Mouse (Mus musculus) layer of hippocampus, adult 8-10 months (tissue): ENCODE results near the gene Gm13769. TPM values are rescaled to one million over a fixed set of nuclear protein-coding genes. Genes with fewer than 3 reads are reported as not detected.
"Not testable (repeated sequence)": the region's sequence is repeated elsewhere in the genome, so short reads cannot be mapped to it uniquely, and the experiment has no call there.

Experiments used
- DNase-seq, 2 experiments: peaks; one replicate each; pipeline ENCODE4 v3.0.0; 2022; ENCODE audit warnings: low spot score in 2 of 2
- total RNA-seq, 4 experiments: library from RNA; stranded (reverse); gene quantifications; 2 replicates each; pipeline ENCODE4 v1.2.4; 2022

The Gm13769 gene
- total RNA-seq: under 1 TPM in 2 of 4 experiments, not detected in 2; 0.41 to 0.47 TPM

- DNase-seq: not testable (repeated sequence)
Measured at GRCm38 (mm10) chr2:90321900-90322299, at the start of gene Gm13769. Gene Gm13769 (plus strand): TSS chr2:90322200.

GRCm38 (mm10) chr2:90292741-90293140 lies 29.3 kb upstream of the Gm13769 start, which contains the start of gene Olfr1272:
Gene Olfr1272 (minus strand): TSS chr2:90292841.
- DNase-seq: no peak

GRCm38 (mm10) chr2:90346694-90347093 lies 24.7 kb downstream of the Gm13769 start:
- DNase-seq: not testable (repeated sequence)

- DNase-seq: not testable (repeated sequence)
Measured at GRCm38 (mm10) chr2:90351047-90351446, 29.0 kb downstream of the Gm13769 start.

GRCm38 (mm10) chr2:90351540-90351939 lies 29.5 kb downstream of the Gm13769 start:
- not testable (repeated sequence) for DNase-seq

GRCm38 (mm10) chr2:90359229-90359628 lies 37.2 kb downstream of the Gm13769 start:
- DNase-seq: not testable (repeated sequence)

DNA sequence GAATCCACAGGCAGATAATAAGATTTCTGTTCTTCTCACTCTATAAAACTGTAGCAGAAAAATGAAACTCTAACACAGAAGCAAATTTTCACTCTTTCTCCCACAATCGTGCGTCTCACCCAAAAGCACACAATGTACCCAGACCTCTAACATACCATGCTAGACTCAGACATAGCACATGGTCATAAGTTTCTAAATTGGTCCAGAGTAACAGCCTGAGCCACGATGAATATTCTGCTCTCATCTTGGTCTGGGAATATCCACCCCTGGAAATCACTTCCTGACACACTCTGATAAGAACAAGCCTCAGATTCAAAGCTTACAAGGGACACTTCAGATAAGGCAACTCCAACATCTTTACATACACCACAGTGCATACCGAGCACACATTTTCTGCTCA lies 38.2 kb downstream of the Gm13769 start:
- DNase-seq: not testable (repeated sequence)

Other genes with a start within 250 kb of the Gm13769 start
- not detected for gene Olfr1269, start 200.8 kb upstream of the Gm13769 start, total RNA-seq
- not detected for gene Olfr32, start 179.9 kb upstream of the Gm13769 start, total RNA-seq
- not detected for gene Olfr1270, start 169.1 kb upstream of the Gm13769 start, total RNA-seq
- gene Olfr1506, start 97.7 kb upstream of the Gm13769 start, total RNA-seq: under 1 TPM in 1 of 4 experiments, not detected in 3; 0.25 TPM
- gene Olfr142, start 64.6 kb upstream of the Gm13769 start, total RNA-seq: not detected
- gene Olfr1271, start 51.2 kb upstream of the Gm13769 start, total RNA-seq: not detected
- not detected for gene Olfr1272, start 29.4 kb upstream of the Gm13769 start, total RNA-seq
- gene Olfr1274-ps, start 76.5 kb downstream of the Gm13769 start, total RNA-seq: not detected